Mouse (Mus musculus) heart, embryonic 13.5 days (tissue): ENCODE measurements around the gene Azin2. TPM values are rescaled to one million over a fixed set of nuclear protein-coding genes. Genes with fewer than 3 reads are reported as not detected.

Source experiments
- ATAC-seq: fragments of 200-750 bp; cut with Nextera tagmentation; 2 replicates; pipeline ENCODE4 v1.8.0; 2017; ENCODE audit warnings: moderate TSS enrichment; ENCODE audit not compliant: insufficient number of reproducible peaks, low FRiP score, low TSS enrichment; ENCODE audit errors: extremely low read depth
- H3K27ac ChIP-seq: fragments of 300-500 bp; sonication (generic); replicated peaks from 2 replicates; pipeline ENCODE4 v1.5.1; 2015; ENCODE audit warnings: moderate library complexity, mild to moderate bottlenecking, inconsistent platforms
- H3K27me3 ChIP-seq: fragments of 300-500 bp; sonication (generic); replicated peaks from 2 replicates; pipeline ENCODE4 v1.6.1; 2015; ENCODE audit warnings: mild to moderate bottlenecking, inconsistent platforms
- H3K36me3 ChIP-seq: fragments of 300-500 bp; sonication (generic); 2 replicates; pipeline ENCODE4 v1.6.1; 2015; ENCODE audit warnings: mild to moderate bottlenecking, inconsistent platforms
- H3K4me1 ChIP-seq: fragments of 300-500 bp; sonication (generic); 2 replicates; pipeline ENCODE4 v1.6.1; 2015; ENCODE audit warnings: inconsistent platforms
- H3K4me2 ChIP-seq: fragments of 300-500 bp; sonication (generic); 2 replicates; pipeline ENCODE4 v1.6.1; 2015; ENCODE audit warnings: inconsistent platforms, mild to moderate bottlenecking, moderate library complexity
- H3K4me3 ChIP-seq: fragments of 300-500 bp; sonication (generic); 2 replicates; pipeline ENCODE4 v1.5.1; 2015; ENCODE audit warnings: moderate library complexity, mild to moderate bottlenecking, inconsistent platforms
- H3K9ac ChIP-seq: fragments of 300-500 bp; sonication (generic); 2 replicates; pipeline ENCODE4 v1.6.1; 2015; ENCODE audit warnings: inconsistent platforms, mild to moderate bottlenecking, moderate library complexity
- H3K9me3 ChIP-seq: fragments of 300-500 bp; sonication (generic); 2 replicates; pipeline ENCODE4 v1.6.1; 2016; ENCODE audit warnings: inconsistent platforms
- WGBS: fragments of 180-500 bp; shearing (Covaris S2); methylation state at CpG from one replicate; pipeline ENCODE4 v1.1.7; 2015; ENCODE audit warnings: mixed read lengths; 5-methylcytosine and 5-hydroxymethylcytosine counted together
- polyA plus RNA-seq: library from polyadenylated mRNA; unstranded; fragments of >200 nt; fragmentation: Nextera tagmentation; extraction: Ambion mirVana; gene quantifications from 2 replicates; pipeline ENCODE4 v1.2.1, GENCODE M21; 2015

Azin2 gene
- polyA plus RNA-seq, 1 experiment from 2014 or later: 7.4 TPM

- Histone ChIP-seq H3K4me1 (peaks cover 32% of the 10 kb centered on the region), H3K9ac (no peak overlapping the region), H3K27ac (no peak overlapping the region), H3K27me3 (no peaks in the 10 kb centered on the region), H3K9me3 (no peaks in the 10 kb centered on the region), H3K4me3 (no peak overlapping the region), H3K4me2 (no peak overlapping the region), H3K36me3 (no peaks in the 10 kb centered on the region)
- ATAC-seq: no peak
- WGBS: 73% methylated on average over 12 of the region's 12 CpGs
Measured at GRCm38 (mm10) chr4:128894112-128894511, 68.1 kb downstream of the Azin2 start.

DNA sequence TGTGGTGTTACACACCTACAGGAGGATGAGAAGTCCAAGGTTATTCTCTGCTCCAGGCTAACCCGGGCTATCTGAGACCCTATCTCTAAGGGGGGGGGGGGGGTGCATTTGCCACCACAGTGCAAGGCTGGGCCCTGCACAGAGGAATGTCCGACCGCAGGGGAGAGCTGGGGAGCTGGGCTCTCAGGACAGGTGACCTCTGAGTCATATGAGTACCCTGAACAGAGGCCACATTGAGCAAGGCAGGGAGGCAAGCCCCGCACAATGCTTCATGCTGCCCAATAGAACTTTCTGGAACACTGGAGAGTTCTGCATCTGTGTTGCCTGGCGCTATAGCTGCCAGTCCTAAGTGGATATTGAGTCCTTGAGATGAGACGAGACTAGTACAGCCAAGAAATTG is 70.1 kb downstream of the Azin2 start:
- Histone ChIP-seq H3K9me3 (no peaks in the 10 kb centered on the region), H3K4me1 (peaks cover 16% of the 10 kb centered on the region), H3K36me3 (no peaks in the 10 kb centered on the region), H3K9ac (no peak overlapping the region), H3K27ac (no peak overlapping the region), H3K27me3 (no peaks in the 10 kb centered on the region), H3K4me2 (no peak overlapping the region), H3K4me3 (no peak overlapping the region)
- no peak for ATAC-seq
- WGBS: 78% methylated on average over 6 of the region's 6 CpGs

DNA sequence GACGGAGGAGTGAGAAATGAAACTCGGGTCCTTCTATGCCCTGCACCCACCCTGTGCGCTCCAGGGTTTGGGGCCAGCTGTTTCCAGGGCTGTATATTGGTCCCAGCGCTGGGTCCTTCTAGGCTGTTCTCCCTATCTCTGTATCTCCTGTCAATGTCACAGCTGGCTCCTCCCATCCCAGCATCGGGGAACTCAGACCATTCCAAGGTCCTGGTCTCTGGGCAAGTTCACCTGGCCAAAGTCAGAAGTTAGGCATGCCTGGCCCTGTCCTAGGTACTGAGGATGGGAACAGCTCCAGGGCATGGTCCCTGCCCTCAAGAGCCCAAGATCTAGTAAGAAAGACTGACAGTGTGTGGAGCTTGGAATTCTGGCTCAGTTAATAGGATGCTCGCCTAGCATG is 70.5 kb downstream of the Azin2 start:
- H3K9ac ChIP-seq: no peak overlapping the region
- no peaks in the 10 kb centered on the region; the same call in 1 of the 2 replicates for H3K27me3 ChIP-seq
- H3K36me3 ChIP-seq: peaks cover 2% of the 10 kb centered on the region; the same call in 1 of the 2 replicates
- no peaks in the 10 kb centered on the region for H3K9me3 ChIP-seq
- H3K4me2 ChIP-seq: no peak overlapping the region
- no peak overlapping the region for H3K4me3 ChIP-seq
- H3K27ac ChIP-seq: no peak overlapping the region
- 59% methylated on average over 6 of the region's 6 CpGs for WGBS
- no peak for ATAC-seq
- H3K4me1 ChIP-seq: peaks cover 16% of the 10 kb centered on the region

DNA sequence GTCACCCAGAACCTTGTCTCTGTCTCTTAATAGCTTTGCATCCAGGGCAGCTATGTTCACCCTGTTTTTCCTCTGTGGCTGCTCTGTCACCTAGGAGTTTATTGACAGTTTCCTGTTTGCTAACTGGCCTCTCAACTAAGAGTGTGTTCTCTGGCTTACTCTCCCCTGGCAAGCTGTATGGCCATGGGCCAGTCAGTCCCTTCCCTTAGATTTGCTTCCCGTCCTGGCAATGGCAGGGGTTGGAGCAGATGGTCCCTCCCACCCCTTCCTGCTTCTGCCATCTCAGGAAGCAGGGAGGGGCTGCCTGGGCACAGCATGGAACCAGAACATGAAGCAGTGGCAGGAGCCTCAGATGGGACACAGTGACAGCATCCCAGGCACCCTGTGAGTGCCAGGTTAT is 71.1 kb downstream of the Azin2 start:
- Histone ChIP-seq H3K9ac (no peak overlapping the region), H3K4me1 (peaks cover 16% of the 10 kb centered on the region), H3K4me3 (no peak overlapping the region), H3K27me3 (no peaks in the 10 kb centered on the region; the same call in 1 of the 2 replicates), H3K4me2 (no peak overlapping the region), H3K27ac (no peak overlapping the region), H3K9me3 (no peaks in the 10 kb centered on the region), H3K36me3 (peaks cover 4% of the 10 kb centered on the region; the same call in 1 of the 2 replicates)
- ATAC-seq: no peak; the same call in 1 of the 2 replicates
- whole genome bisulfite sequencing: 25% methylated on average over 1 of the region's 1 CpGs

DNA sequence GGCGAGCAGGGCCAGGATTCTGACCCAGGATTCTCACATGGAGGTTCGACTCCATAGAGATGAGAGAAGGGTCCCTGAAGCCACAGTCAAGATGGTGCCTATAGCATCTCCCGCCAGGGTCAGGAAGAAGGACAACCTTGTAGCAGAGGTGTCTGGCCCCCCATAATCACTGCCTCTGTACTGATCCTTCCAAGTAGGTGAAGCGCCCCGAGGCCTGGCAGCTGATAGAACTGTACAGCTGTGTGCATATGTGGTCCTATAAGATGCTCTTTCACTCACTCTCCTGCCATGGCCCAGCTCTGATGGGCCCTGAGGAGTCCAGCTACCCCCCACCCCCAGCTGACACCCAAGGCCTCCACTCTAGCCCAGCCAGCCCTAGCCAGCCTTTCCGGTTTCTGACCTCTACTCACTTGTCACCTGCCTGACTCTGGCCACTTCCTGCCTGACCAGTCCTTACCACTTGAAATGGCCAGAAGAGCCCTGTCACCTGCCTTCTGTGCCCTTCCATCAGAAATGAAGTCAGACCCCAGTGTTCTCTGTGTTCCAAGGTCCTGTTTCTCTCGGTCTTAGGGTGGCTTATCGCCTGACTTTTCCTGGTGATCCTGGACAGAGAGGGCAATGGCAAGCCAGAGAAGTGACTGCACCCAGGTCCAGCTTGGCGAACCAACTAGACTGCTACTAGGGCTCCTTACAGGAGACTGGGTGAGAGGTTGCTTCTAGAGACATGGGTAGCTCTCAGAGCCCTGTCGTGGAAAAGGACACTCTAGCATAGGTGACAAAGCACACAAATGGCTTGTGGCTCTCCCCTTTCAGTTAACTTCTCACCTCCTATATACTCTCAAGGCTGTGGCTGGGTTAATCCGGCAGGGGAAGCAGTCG is 72.3 kb downstream of the Azin2 start:
- H3K27ac ChIP-seq: no peak overlapping the region
- peaks cover 16% of the 10 kb centered on the region for H3K4me1 ChIP-seq
- 67% methylated on average over 12 of the region's 12 CpGs for WGBS
- ATAC-seq: no peak
- H3K9me3 ChIP-seq: no peaks in the 10 kb centered on the region
- peaks cover 8% of the 10 kb centered on the region for H3K27me3 ChIP-seq
- H3K4me2 ChIP-seq: no peak overlapping the region
- H3K4me3 ChIP-seq: no peak overlapping the region
- H3K9ac ChIP-seq: no peak overlapping the region
- H3K36me3 ChIP-seq: peaks cover 9% of the 10 kb centered on the region

- peaks cover 11% of the 10 kb centered on the region for H3K27me3 ChIP-seq
- H3K4me3 ChIP-seq: no peak overlapping the region
- H3K9ac ChIP-seq: no peak overlapping the region
- no peak overlapping the region for H3K4me2 ChIP-seq
- H3K36me3 ChIP-seq: peaks cover 9% of the 10 kb centered on the region
- peaks cover 28% of the 10 kb centered on the region for H3K4me1 ChIP-seq
- ATAC-seq: no peak
- 82% methylated on average over 6 of the region's 6 CpGs for WGBS
- no peaks in the 10 kb centered on the region for H3K9me3 ChIP-seq
- no peak overlapping the region for H3K27ac ChIP-seq
Measured at GRCm38 (mm10) chr4:128888436-128888990, 73.7 kb downstream of the Azin2 start.

DNA sequence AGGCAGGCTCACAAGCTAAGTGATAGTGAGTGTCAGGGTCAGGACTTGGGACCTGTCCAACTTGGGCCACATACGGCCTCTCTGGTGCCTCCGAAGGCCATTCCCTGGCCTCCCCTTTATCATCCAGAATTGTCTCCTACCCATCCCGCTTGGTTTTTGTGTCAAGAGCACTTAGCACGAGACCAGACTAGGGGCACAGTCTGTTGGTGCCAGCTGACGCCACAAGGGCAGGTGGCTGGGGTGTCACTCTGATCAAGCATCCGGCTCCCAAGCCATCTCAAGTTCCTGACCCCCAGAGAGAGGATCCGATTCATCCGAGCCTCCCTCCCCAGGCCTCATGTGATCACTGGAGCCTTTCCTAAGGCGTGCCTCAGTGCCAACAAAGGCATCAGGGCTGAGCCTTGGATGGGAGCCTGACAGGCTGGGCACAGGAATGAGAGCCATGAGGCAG is 74.6 kb downstream of the Azin2 start:
- H3K27ac ChIP-seq: no peak overlapping the region
- ATAC-seq: no peak
- H3K4me1 ChIP-seq: peaks cover 33% of the 10 kb centered on the region
- no peaks in the 10 kb centered on the region for H3K9me3 ChIP-seq
- H3K9ac ChIP-seq: no peak overlapping the region
- H3K4me2 ChIP-seq: no peak overlapping the region
- 63% methylated on average over 9 of the region's 9 CpGs for WGBS
- H3K4me3 ChIP-seq: no peak overlapping the region
- H3K36me3 ChIP-seq: peaks cover 9% of the 10 kb centered on the region
- H3K27me3 ChIP-seq: peaks cover 11% of the 10 kb centered on the region

- 78% methylated on average over 10 of the region's 10 CpGs for WGBS
- no peak overlapping the region for H3K4me2 ChIP-seq
- H3K27me3 ChIP-seq: peaks cover 11% of the 10 kb centered on the region
- H3K4me1 ChIP-seq: peaks cover 33% of the 10 kb centered on the region
- H3K4me3 ChIP-seq: no peak overlapping the region
- H3K9ac ChIP-seq: no peak overlapping the region
- no peaks in the 10 kb centered on the region for H3K9me3 ChIP-seq
- no peak for ATAC-seq
- no peak overlapping the region for H3K27ac ChIP-seq
- H3K36me3 ChIP-seq: peaks cover 9% of the 10 kb centered on the region
Measured at GRCm38 (mm10) chr4:128887026-128887425, 75.2 kb downstream of the Azin2 start.

GRCm38 (mm10) chr4:128886571-128886970 is 75.7 kb downstream of the Azin2 start:
- Histone ChIP-seq H3K9ac (no peak overlapping the region), H3K27ac (no peak overlapping the region), H3K4me1 (peaks cover 30% of the 10 kb centered on the region), H3K36me3 (peaks cover 9% of the 10 kb centered on the region), H3K4me2 (no peak overlapping the region), H3K9me3 (no peaks in the 10 kb centered on the region), H3K4me3 (no peak overlapping the region), H3K27me3 (peaks cover 11% of the 10 kb centered on the region)
- ATAC-seq: no peak
- 55% methylated on average over 5 of the region's 5 CpGs for WGBS

GRCm38 (mm10) chr4:128885540-128885939 is 76.7 kb downstream of the Azin2 start:
- 95% methylated on average over 8 of the region's 8 CpGs for WGBS
- peaks cover 20% of the 10 kb centered on the region for H3K4me1 ChIP-seq
- no peak overlapping the region for H3K4me3 ChIP-seq
- H3K36me3 ChIP-seq: peaks cover 9% of the 10 kb centered on the region
- no peak overlapping the region for H3K4me2 ChIP-seq
- ATAC-seq: no peak
- H3K9ac ChIP-seq: no peak overlapping the region
- H3K27ac ChIP-seq: no peak overlapping the region
- H3K27me3 ChIP-seq: peaks cover 11% of the 10 kb centered on the region
- H3K9me3 ChIP-seq: peaks cover 5% of the 10 kb centered on the region

DNA sequence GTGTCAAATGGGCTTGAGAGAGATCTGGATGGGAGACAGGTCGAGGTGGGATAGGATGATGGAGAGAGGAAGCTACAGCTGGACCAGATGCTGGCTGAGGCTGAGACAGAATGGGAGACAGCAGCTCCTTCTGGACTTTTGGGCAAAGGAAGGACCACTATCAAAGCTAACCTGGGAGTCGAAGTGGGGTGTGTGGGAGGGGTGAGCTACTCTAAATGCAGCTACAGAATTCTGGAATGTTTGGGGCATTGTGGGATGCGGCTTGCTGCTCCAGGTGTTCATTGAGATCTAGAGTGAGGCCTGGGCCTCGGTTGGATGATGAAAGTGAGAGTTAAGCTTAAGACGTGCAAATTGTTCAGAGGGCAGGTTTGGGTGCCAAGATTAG is 77.5 kb downstream of the Azin2 start:
- no peak overlapping the region for H3K27ac ChIP-seq
- 59% methylated on average over 5 of the region's 5 CpGs for WGBS
- no peak for ATAC-seq

More for the DNA sequence above, 77.5 kb downstream of the Azin2 start:
- Histone ChIP-seq H3K4me1 (peaks cover 17% of the 10 kb centered on the region), H3K9me3 (peaks cover 5% of the 10 kb centered on the region), H3K27me3 (peaks cover 12% of the 10 kb centered on the region), H3K4me2 (peak overlapping the region; percentile 100), H3K4me3 (peak overlapping the region; percentile 81), H3K36me3 (peaks cover 9% of the 10 kb centered on the region), H3K9ac (peak overlapping the region; percentile 85; the same call in 1 of the 2 replicates)
